11 mouse cellular contexts compared by ENCODE assay signal in the genomic region with DNA sequence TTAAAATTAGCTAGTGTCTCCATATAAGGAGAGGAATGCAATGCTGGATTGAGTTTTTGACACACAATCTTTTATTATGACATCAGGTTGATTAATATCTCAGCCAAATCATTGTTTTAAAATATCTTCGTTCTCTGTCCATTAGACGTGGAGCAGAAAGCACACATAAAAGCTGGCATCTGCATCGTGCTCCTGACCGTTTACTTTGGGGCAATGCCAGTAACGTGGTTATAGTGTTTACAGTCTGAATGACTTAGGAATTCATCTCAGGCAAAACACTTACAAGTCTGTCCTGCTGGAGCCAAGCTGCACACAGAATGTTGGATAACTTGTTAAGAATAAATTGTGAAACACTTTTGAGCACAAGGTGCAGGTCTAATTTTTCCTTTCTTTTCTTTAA.
DNase-seq lines count a peak whose midpoint lies in the region; ATAC-seq and TF ChIP-seq lines count a peak whose summit lies in the region.
"Had no signal": no experiment of that assay in that cellular context is flagged by ENCODE, and none has a peak within 500 bp of the region (broad histone marks: within the 10 kb centered on the region; RNA-seq: fewer than 3 reads in every experiment).

No protein-coding gene starts in this region.

- H3K27me3 ChIP-seq in embryonic facial prominence, embryonic 14.5 days (replicated peaks; ENCODE audit: control insufficient read depth, insufficient read depth, low read length), result no peaks in the 10 kb centered on the region
- no peaks in the 10 kb centered on the region for H3K27me3 ChIP-seq in embryonic facial prominence, embryonic 10.5 days (replicated peaks; ENCODE audit: low read depth, poor library complexity, severe bottlenecking)
- no peaks in the 10 kb centered on the region for H3K27me3 ChIP-seq in midbrain, postnatal 0 days (ENCODE audit: insufficient read depth, low read length)
- H3K27me3 ChIP-seq in midbrain, embryonic 15.5 days (replicated peaks), result no peaks in the 10 kb centered on the region
- H3K27me3 ChIP-seq: midbrain, embryonic 12.5 days had no signal

- H3K27ac ChIP-seq in embryonic facial prominence, embryonic 14.5 days (replicated peaks; ENCODE audit: low read depth, low read length), result no peak overlapping the region
- H3K27ac ChIP-seq in embryonic facial prominence, embryonic 10.5 days (replicated peaks), result no peak overlapping the region
- no peak overlapping the region for H3K27ac ChIP-seq in midbrain, postnatal 0 days (ENCODE audit: low read depth, low read length)
- H3K27ac ChIP-seq in midbrain, embryonic 15.5 days, result no peak overlapping the region
- H3K27ac ChIP-seq: midbrain, embryonic 12.5 days had no signal

- ATAC-seq in embryonic facial prominence, embryonic 14.5 days (ENCODE audit: low read depth), result no peak
- no peak for ATAC-seq in midbrain, postnatal 0 days (ENCODE audit: low FRiP score)
- no peak for ATAC-seq in midbrain, embryonic 15.5 days (replicated peaks)

- no peak overlapping the region for H3K4me2 ChIP-seq in embryonic facial prominence, embryonic 14.5 days (ENCODE audit: low read depth, low read length)
- H3K4me2 ChIP-seq in midbrain, postnatal 0 days (ENCODE audit: low read depth, low read length, poor library complexity, severe bottlenecking), result no peak overlapping the region
- H3K4me2 ChIP-seq in midbrain, embryonic 15.5 days, result no peak overlapping the region
- H3K4me2 ChIP-seq: midbrain, embryonic 12.5 days had no signal

- DNase-seq in embryonic facial prominence, embryonic 14.5 days (ENCODE audit: low spot score), result peak; percentile 88
- DNase-seq in embryonic facial prominence, embryonic 10.5 days (ENCODE audit: low spot score), result no peak
- peak; percentile 9 for DNase-seq in midbrain, postnatal 0 days (ENCODE audit: low spot score)
- peak; percentile 64 for DNase-seq in kidney, postnatal 14 days
- peak; percentile 67 to 71 for DNase-seq in lung, postnatal 4 days
- DNase-seq in gastrocnemius, postnatal 25 days, result no peak
- DNase-seq in left cerebral cortex, postnatal 14 days (ENCODE audit: low spot score in 2 of 2), result no peak
- DNase-seq: cerebellum, adult 11 months; liver had no signal

- H3K9ac ChIP-seq in embryonic facial prominence, embryonic 14.5 days (ENCODE audit: low read depth, low read length), result no peak overlapping the region
- no peak overlapping the region for H3K9ac ChIP-seq in midbrain, postnatal 0 days (replicated peaks; ENCODE audit: low read length, poor library complexity, severe bottlenecking)
- no peak overlapping the region for H3K9ac ChIP-seq in midbrain, embryonic 15.5 days
- H3K9ac ChIP-seq: midbrain, embryonic 12.5 days had no signal

- no peaks in the 10 kb centered on the region for H3K4me1 ChIP-seq in embryonic facial prominence, embryonic 14.5 days (ENCODE audit: control insufficient read depth, insufficient read depth, low read length)
- no peaks in the 10 kb centered on the region for H3K4me1 ChIP-seq in embryonic facial prominence, embryonic 10.5 days
- no peaks in the 10 kb centered on the region for H3K4me1 ChIP-seq in midbrain, postnatal 0 days (ENCODE audit: insufficient read depth, low read length)
- no peaks in the 10 kb centered on the region for H3K4me1 ChIP-seq in midbrain, embryonic 15.5 days
- H3K4me1 ChIP-seq: midbrain, embryonic 12.5 days had no signal

- no peak for TF ChIP-seq CTCF in midbrain, postnatal 0 days (IDR thresholded peaks at IDR 0.05)

- no peaks in the 10 kb centered on the region for H3K9me3 ChIP-seq in embryonic facial prominence, embryonic 14.5 days (ENCODE audit: control insufficient read depth, low read length)
- H3K9me3 ChIP-seq in embryonic facial prominence, embryonic 10.5 days, result no peaks in the 10 kb centered on the region
- no peaks in the 10 kb centered on the region for H3K9me3 ChIP-seq in midbrain, postnatal 0 days (ENCODE audit: low read length)
- H3K9me3 ChIP-seq in midbrain, embryonic 15.5 days, result no peaks in the 10 kb centered on the region
- H3K9me3 ChIP-seq: midbrain, embryonic 12.5 days had no signal

- WGBS in embryonic facial prominence, embryonic 14.5 days, result 39% methylated on average over 5 of the region's 5 CpGs
- WGBS in embryonic facial prominence, embryonic 10.5 days, result 89% methylated on average over 5 of the region's 5 CpGs
- WGBS in midbrain, postnatal 0 days, result 73% methylated on average over 5 of the region's 5 CpGs
- WGBS in midbrain, embryonic 15.5 days, result 69% methylated on average over 5 of the region's 5 CpGs

- intact Hi-C loops in left cerebral cortex, postnatal 14 days (cut with DNase I), result no loop called here

- no peaks in the 10 kb centered on the region for H3K36me3 ChIP-seq in embryonic facial prominence, embryonic 14.5 days (ENCODE audit: control insufficient read depth, insufficient read depth, low read length)
- H3K36me3 ChIP-seq in embryonic facial prominence, embryonic 10.5 days (replicated peaks), result no peaks in the 10 kb centered on the region
- no peaks in the 10 kb centered on the region for H3K36me3 ChIP-seq in midbrain, postnatal 0 days (ENCODE audit: insufficient read depth, low read length)
- no peaks in the 10 kb centered on the region for H3K36me3 ChIP-seq in midbrain, embryonic 15.5 days (replicated peaks)
- H3K36me3 ChIP-seq: midbrain, embryonic 12.5 days had no signal

- H3K4me3 ChIP-seq in embryonic facial prominence, embryonic 14.5 days (ENCODE audit: low read depth, low read length), result no peak overlapping the region
- H3K4me3 ChIP-seq in embryonic facial prominence, embryonic 10.5 days, result no peak overlapping the region
- H3K4me3 ChIP-seq in midbrain, postnatal 0 days (ENCODE audit: low read depth, low read length), result no peak overlapping the region
- H3K4me3 ChIP-seq in midbrain, embryonic 15.5 days, result no peak overlapping the region
- H3K4me3 ChIP-seq: midbrain, embryonic 12.5 days had no signal

Comparison
In these comparisons a context has a peak if more than half of its experiments do, and no peak if none do; other contexts are left out.
1. DNase-seq: peak in embryonic facial prominence, embryonic 14.5 days (single experiment), midbrain, postnatal 0 days (single experiment), kidney, postnatal 14 days (single experiment) and lung, postnatal 4 days (2 of 2); none in embryonic facial prominence, embryonic 10.5 days (single experiment), gastrocnemius, postnatal 25 days (single experiment) and left cerebral cortex, postnatal 14 days (0 of 2).